Mouse (Mus musculus) MEL (cell line): ENCODE results near the gene Adgrg5. TPM values are rescaled to one million over a fixed set of nuclear protein-coding genes. Genes with fewer than 3 reads are reported as not detected.

ENCODE experiments used
- DNase-seq: peaks from one replicate; pipeline ENCODE4 v3.0.0; 2011; ENCODE audit warnings: low read depth, low spot score
- H3K27ac ChIP-seq: 2 replicates; pipeline ENCODE4 v1.5.1; 2012; ENCODE audit warnings: low read depth, mild to moderate bottlenecking, control low read depth, low read length, moderate library complexity; ENCODE audit not compliant: control insufficient read depth
- H3K27me3 ChIP-seq, 2 experiments: fragments of 150-350 bp in 1 of 2; sonication (generic) in 1 of 2; 2 replicates each; pipeline ENCODE4 v1.6.1; 2012; ENCODE audit warnings: low read length in 2 of 2, mild to moderate bottlenecking in 2 of 2, improper control_type of control experiment in 1 of 2, moderate library complexity in 1 of 2; ENCODE audit not compliant: insufficient read depth in 2 of 2, control insufficient read depth in 1 of 2
- H3K36me3 ChIP-seq, 2 experiments: 2 replicates each; pipeline ENCODE4 v1.6.1; 2012 to 2014; ENCODE audit warnings: low read length in 2 of 2, improper control_type of control experiment in 1 of 2, inconsistent platforms in 1 of 2, mild to moderate bottlenecking in 1 of 2; ENCODE audit not compliant: insufficient read depth in 2 of 2, control insufficient read depth in 1 of 2
- H3K4me1 ChIP-seq, 2 experiments: fragments of 150-350 bp in 1 of 2; sonication (generic) in 1 of 2; 2 replicates each; pipeline ENCODE4 v1.6.1; 2012; ENCODE audit warnings: low read length in 2 of 2, improper control_type of control experiment in 1 of 2, mild to moderate bottlenecking in 1 of 2; ENCODE audit not compliant: insufficient read depth in 2 of 2, control insufficient read depth in 1 of 2
- H3K4me3 ChIP-seq, 2 experiments: fragments of 150-350 bp in 1 of 2; sonication (generic) in 1 of 2; 2 replicates each; pipeline ENCODE4 v1.5.1; 2012; ENCODE audit warnings: low read depth in 2 of 2, low read length in 2 of 2, mild to moderate bottlenecking in 2 of 2, moderate library complexity in 2 of 2, control low read depth in 1 of 2, improper control_type of control experiment in 1 of 2; ENCODE audit not compliant: control insufficient read depth in 1 of 2, insufficient read depth in 1 of 2
- H3K79me2 ChIP-seq: 2 replicates; pipeline ENCODE4 v1.6.1; 2012; ENCODE audit warnings: mild to moderate bottlenecking, low read length, moderate library complexity; ENCODE audit not compliant: control insufficient read depth, poor library complexity, insufficient read depth
- H3K9ac ChIP-seq: 2 replicates; pipeline ENCODE4 v1.6.1; 2012; ENCODE audit warnings: low read depth, mild to moderate bottlenecking, control low read depth, low read length, moderate library complexity; ENCODE audit not compliant: control insufficient read depth, poor library complexity, severe bottlenecking
- H3K9me3 ChIP-seq: fragments of 150-350 bp; sonication (generic); replicated peaks from 2 replicates; pipeline ENCODE4 v1.6.1; 2012; ENCODE audit warnings: mild to moderate bottlenecking, low read length, improper control_type of control experiment, moderate library complexity; ENCODE audit not compliant: insufficient read depth
- CHD1 ChIP-seq: IDR thresholded peaks from 2 replicates; pipeline ENCODE4 v1.6.1; 2012; ENCODE audit warnings: low read depth, mild to moderate bottlenecking, inconsistent platforms, low read length, improper control_type of control experiment
- CHD2 ChIP-seq: IDR thresholded peaks from 2 replicates; pipeline ENCODE4 v1.6.1; 2011; ENCODE audit warnings: low read length, improper control_type of control experiment
- E2F4 ChIP-seq: IDR thresholded peaks from 2 replicates; pipeline ENCODE4 v1.6.1; 2011; ENCODE audit warnings: low read depth, low read length, improper control_type of control experiment, borderline replicate concordance
- ELF1 ChIP-seq: IDR thresholded peaks from 2 replicates; pipeline ENCODE4 v1.6.1; 2014; ENCODE audit warnings: low read depth, mild to moderate bottlenecking, inconsistent platforms, low read length, improper control_type of control experiment, moderate library complexity
- GABPA ChIP-seq: IDR thresholded peaks from 2 replicates; pipeline ENCODE4 v1.6.1; 2012; ENCODE audit warnings: low read depth, mild to moderate bottlenecking, inconsistent platforms, low read length, improper control_type of control experiment, moderate library complexity
- GATA1 ChIP-seq: IDR thresholded peaks from 2 replicates; pipeline ENCODE4 v1.6.1; 2011; ENCODE audit warnings: low read depth, low read length, improper control_type of control experiment
- HCFC1 ChIP-seq: IDR thresholded peaks from 2 replicates; pipeline ENCODE4 v1.6.1; 2012; ENCODE audit warnings: low read depth, mild to moderate bottlenecking, inconsistent platforms, low read length, improper control_type of control experiment, moderate library complexity
- KAT2A ChIP-seq: conservative IDR thresholded peaks from 2 replicates; pipeline ENCODE4 v1.6.1; 2012; ENCODE audit warnings: low read depth, low read length, improper control_type of control experiment, inconsistent platforms
- MAX ChIP-seq: IDR thresholded peaks from 2 replicates; pipeline ENCODE4 v1.6.1; 2011; ENCODE audit warnings: low read length, improper control_type of control experiment
- MAZ ChIP-seq: IDR thresholded peaks from 2 replicates; pipeline ENCODE4 v1.6.1; 2012; ENCODE audit warnings: low read depth, mild to moderate bottlenecking, inconsistent platforms, low read length, improper control_type of control experiment
- MEF2A ChIP-seq: IDR thresholded peaks from 2 replicates; pipeline ENCODE4 v1.6.1; 2014; ENCODE audit warnings: low read depth, mild to moderate bottlenecking, inconsistent platforms, low read length, improper control_type of control experiment; ENCODE audit not compliant: poor library complexity, insufficient replicate concordance, severe bottlenecking; ENCODE audit errors: extremely low read depth
- MXI1 ChIP-seq: IDR thresholded peaks from 2 replicates; pipeline ENCODE4 v1.6.1; 2011; ENCODE audit warnings: mild to moderate bottlenecking, low read depth, low read length, improper control_type of control experiment
- MYB ChIP-seq: IDR thresholded peaks from 2 replicates; pipeline ENCODE4 v1.6.1; 2011; ENCODE audit warnings: mild to moderate bottlenecking, low read depth, low read length, improper control_type of control experiment
- NELFE ChIP-seq: IDR thresholded peaks from 2 replicates; pipeline ENCODE4 v1.6.1; 2011; ENCODE audit warnings: low read depth, low read length, improper control_type of control experiment
- NRF1 ChIP-seq: IDR thresholded peaks from 2 replicates; pipeline ENCODE4 v1.6.1; 2014; ENCODE audit warnings: low read depth, mild to moderate bottlenecking, inconsistent platforms, low read length, improper control_type of control experiment, moderate library complexity; ENCODE audit not compliant: poor library complexity, insufficient read depth, severe bottlenecking
- POLR2A ChIP-seq, 2 experiments: IDR thresholded peaks; 2 replicates each; pipeline ENCODE4 v1.6.1; 2011 to 2012; ENCODE audit warnings: low read length in 2 of 2, mild to moderate bottlenecking in 2 of 2, control low read depth in 1 of 2, improper control_type of control experiment in 1 of 2, low read depth in 1 of 2, moderate library complexity in 1 of 2; ENCODE audit not compliant: control insufficient read depth in 1 of 2, insufficient read depth in 1 of 2, poor library complexity in 1 of 2
- POLR2AphosphoS2 ChIP-seq: IDR thresholded peaks from 2 replicates; pipeline ENCODE4 v1.6.1; 2011; ENCODE audit warnings: low read length, improper control_type of control experiment
- POLR2AphosphoS5 ChIP-seq: IDR thresholded peaks from 2 replicates; pipeline ENCODE4 v1.6.1; 2012; ENCODE audit warnings: low read depth, borderline replicate concordance, mild to moderate bottlenecking, inconsistent platforms, low read length, moderate library complexity, mixed read lengths
- RAD21 ChIP-seq: IDR thresholded peaks from 2 replicates; pipeline ENCODE4 v1.6.1; 2011; ENCODE audit warnings: mild to moderate bottlenecking, low read depth, low read length, improper control_type of control experiment
- RCOR1 ChIP-seq: IDR thresholded peaks from 2 replicates; pipeline ENCODE4 v1.6.1; 2012; ENCODE audit warnings: low read depth, mild to moderate bottlenecking, inconsistent platforms, low read length, improper control_type of control experiment
- SMC3 ChIP-seq: IDR thresholded peaks from 2 replicates; pipeline ENCODE4 v1.6.1; 2011; ENCODE audit warnings: low read depth, low read length, improper control_type of control experiment
- TCF12 ChIP-seq: IDR thresholded peaks from 2 replicates; pipeline ENCODE4 v1.6.1; 2014; ENCODE audit warnings: low read depth, mild to moderate bottlenecking, inconsistent platforms, low read length, improper control_type of control experiment, moderate library complexity
- USF1 ChIP-seq: IDR thresholded peaks from 2 replicates; pipeline ENCODE4 v1.6.1; 2014; ENCODE audit warnings: low read depth, mild to moderate bottlenecking, inconsistent platforms, low read length, improper control_type of control experiment, moderate library complexity
- ZC3H11A ChIP-seq: IDR thresholded peaks from 2 replicates; pipeline ENCODE4 v1.6.1; 2012; ENCODE audit warnings: low read depth, mild to moderate bottlenecking, inconsistent platforms, low read length, improper control_type of control experiment
- ZKSCAN1 ChIP-seq: IDR thresholded peaks from 2 replicates; pipeline ENCODE4 v1.6.1; 2012; ENCODE audit warnings: low read depth, mild to moderate bottlenecking, inconsistent platforms, low read length, improper control_type of control experiment, moderate library complexity
- polyA plus RNA-seq, 2 experiments: library from polyadenylated mRNA; stranded (reverse) in 1 of 2; unstranded in 1 of 2; fragments of >175 nt in 1 of 2; fragments of >200 nt in 1 of 2; gene quantifications; 2 replicates each; pipeline versions ENCODE4 v1.2.1 to v1.2.4; 2012; ENCODE audit warnings: low replicate concordance in 2 of 2, low read depth in 1 of 2; ENCODE audit not compliant: insufficient read length in 2 of 2, insufficient read depth in 1 of 2, missing spikeins in 1 of 2
- total RNA-seq: library from RNA; depleted of rRNA; stranded (reverse); fragments of 300-350 nt; gene quantifications from 2 replicates; pipeline ENCODE4 v1.2.3, GENCODE M21; 2012

The Adgrg5 gene
- total and polyA plus RNA-seq, 3 experiments = 0.04 to 1.3 TPM; not detected in 1

DNA sequence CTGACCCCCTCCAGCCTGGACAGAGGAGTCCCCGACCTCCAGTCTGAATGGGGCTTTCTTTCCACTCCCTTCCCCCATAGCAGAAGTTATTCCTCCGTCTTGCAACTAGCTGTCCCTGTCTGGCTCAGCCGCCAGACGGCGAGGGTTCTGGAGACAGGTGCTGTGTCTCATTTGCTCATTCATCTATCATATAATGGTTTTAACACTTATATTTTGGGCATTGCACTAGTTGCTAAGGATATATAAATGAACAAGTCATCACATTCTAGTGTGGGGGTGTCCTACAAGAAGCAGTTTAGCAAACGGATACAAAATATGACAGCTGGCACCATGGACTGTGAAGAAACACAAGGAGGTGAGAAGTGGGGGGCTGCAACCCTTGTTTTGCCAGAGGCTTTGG lies 21.7 kb downstream of the Adgrg5 start:
- Histone ChIP-seq H3K36me3 (no peaks in the 10 kb centered on the region), H3K79me2 (no peaks in the 10 kb centered on the region), H3K9me3 (no peaks in the 10 kb centered on the region), H3K27ac (no peak overlapping the region), H3K9ac (no peak overlapping the region), H3K4me1 (no peaks in the 10 kb centered on the region), H3K4me3 (no peak overlapping the region), H3K27me3 (peaks cover 0 to 4% of the 10 kb centered on the region in 2 experiments; a peak in 2 of 4 replicates)
- no peak for DNase-seq
- TF ChIP-seq MEF2A (no peak), ELF1 (no peak), CHD1 (no peak), MYB (no peak), TCF12 (no peak), SMC3 (no peak), POLR2AphosphoS2 (no peak), POLR2AphosphoS5 (no peak), RCOR1 (no peak), RAD21 (no peak)

DNA sequence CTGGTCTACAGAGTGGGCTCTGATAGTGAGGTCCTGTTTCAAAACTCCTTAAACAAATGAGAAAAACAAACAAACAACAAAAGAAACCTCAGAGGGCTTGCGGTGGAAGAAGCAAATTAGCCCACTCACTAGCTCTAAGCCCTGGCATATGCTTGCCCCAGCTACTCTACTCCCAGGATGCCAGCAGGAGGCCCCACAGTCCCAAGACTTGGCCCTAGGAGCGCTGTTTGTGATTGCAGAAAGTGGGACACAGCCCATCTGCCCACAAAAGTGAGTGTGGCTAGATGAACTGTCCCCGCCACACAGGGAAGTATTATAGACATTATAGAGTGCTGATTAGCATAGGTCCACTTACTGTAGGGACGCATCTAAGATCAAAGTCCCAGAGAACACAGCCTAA lies 24.9 kb downstream of the Adgrg5 start:
- peaks cover 0 to 4% of the 10 kb centered on the region in 2 experiments; a peak in 2 of 4 replicates for H3K27me3 ChIP-seq
- H3K27ac ChIP-seq = no peak overlapping the region
- no peaks in the 10 kb centered on the region for H3K36me3 ChIP-seq
- H3K79me2 ChIP-seq = no peaks in the 10 kb centered on the region
- DNase-seq = no peak
- no peaks in the 10 kb centered on the region for H3K9me3 ChIP-seq
- no peak overlapping the region for H3K4me3 ChIP-seq
- no peak overlapping the region for H3K9ac ChIP-seq
- TF ChIP-seq SMC3 (no peak), KAT2A (no peak), NRF1 (no peak), MEF2A (no peak), HCFC1 (no peak), CHD2 (no peak), ZKSCAN1 (no peak), USF1 (no peak), POLR2AphosphoS2 (no peak)
- TF ChIP-seq, all 39 proteins: peak for 0
- peaks cover 0 to under 1% of the 10 kb centered on the region in 2 experiments; a peak in 1 of 4 replicates for H3K4me1 ChIP-seq

DNA sequence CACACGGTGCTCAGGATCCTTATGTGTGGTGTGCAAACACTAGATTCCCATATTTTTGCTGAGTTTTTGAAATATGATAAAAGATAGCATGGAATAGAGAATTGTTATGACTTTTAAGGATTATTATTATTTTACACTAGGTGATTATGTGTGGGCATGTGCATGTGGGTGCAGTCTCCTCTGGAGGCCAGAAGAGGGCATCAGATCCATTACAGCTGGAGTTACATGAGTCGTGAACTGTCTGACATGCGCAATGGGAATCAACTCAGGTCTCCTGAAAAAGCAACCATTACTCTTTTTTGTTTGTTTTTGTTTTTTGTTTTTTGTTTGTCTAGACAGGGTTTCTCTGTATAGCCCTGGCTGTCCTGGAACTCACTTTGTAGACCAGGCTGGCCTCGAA lies 25.5 kb downstream of the Adgrg5 start:
- Histone ChIP-seq H3K4me1 (peaks cover 0 to 6% of the 10 kb centered on the region in 2 experiments; a peak in 2 of 4 replicates), H3K27ac (no peak overlapping the region), H3K36me3 (no peaks in the 10 kb centered on the region), H3K79me2 (no peaks in the 10 kb centered on the region), H3K9ac (no peak overlapping the region), H3K9me3 (no peaks in the 10 kb centered on the region), H3K4me3 (no peak overlapping the region), H3K27me3 (peaks cover 0 to 4% of the 10 kb centered on the region in 2 experiments; a peak in 2 of 4 replicates)
- DNase-seq = peak; percentile 59
- TF ChIP-seq POLR2A (IDR thresholded peaks at IDR 0.05; ENCODE audit: control insufficient read depth in 1 of 2, insufficient read depth in 1 of 2, low read depth in 1 of 2, low read length in 2 of 2, poor library complexity in 1 of 2) (no peak), SMC3 (peak; percentile 59), ELF1 (no peak), ZC3H11A (peak; percentile 38; the same call in 1 of the 2 replicates), GABPA (no peak), RAD21 (peak; percentile 52), HCFC1 (no peak), MEF2A (no peak), E2F4 (no peak), POLR2AphosphoS2 (no peak), NELFE (no peak), MAX (no peak), USF1 (no peak), POLR2AphosphoS5 (no peak), CHD1 (no peak), GATA1 (no peak), RCOR1 (no peak), ZKSCAN1 (no peak), MXI1 (no peak), MAZ (no peak)
